Mouse (Mus musculus): ENCODE measurements around the gene Zfp316. TPM values are rescaled to one million over a fixed set of nuclear protein-coding genes. Genes with fewer than 3 reads are reported as not detected.

The Zfp316 gene
- polyA plus RNA-seq, 1 experiment from 2014 or later, result 1.5 TPM

DNA sequence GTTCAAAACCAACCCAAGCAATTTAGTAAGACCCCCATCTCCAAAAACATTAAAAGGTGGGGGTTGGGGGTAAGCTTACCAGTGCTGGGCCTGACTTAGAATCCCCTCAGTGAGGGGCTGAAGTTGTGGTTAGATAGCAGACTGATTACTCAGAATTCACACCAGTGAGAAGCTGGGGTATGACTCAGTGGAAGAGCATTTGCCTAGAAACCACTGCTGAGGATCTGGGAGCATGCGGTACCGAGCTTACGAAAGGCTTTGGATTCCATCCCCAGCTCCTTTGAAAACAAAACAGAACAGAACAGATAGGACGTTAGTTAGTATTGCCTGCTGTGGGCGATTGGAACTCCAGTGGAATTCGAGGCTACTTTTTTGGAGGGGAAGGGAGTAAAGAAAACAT, 1.8 kb upstream of the Zfp316 start:
- 65% methylated on average over 6 of the region's 6 CpGs for WGBS
- Histone ChIP-seq H3K4me1 (ENCODE audit: control insufficient read depth, insufficient read depth, low read length) (peaks cover 14% of the 10 kb centered on the region), H3K4me3 (ENCODE audit: low read length) (no peak overlapping the region)

DNA sequence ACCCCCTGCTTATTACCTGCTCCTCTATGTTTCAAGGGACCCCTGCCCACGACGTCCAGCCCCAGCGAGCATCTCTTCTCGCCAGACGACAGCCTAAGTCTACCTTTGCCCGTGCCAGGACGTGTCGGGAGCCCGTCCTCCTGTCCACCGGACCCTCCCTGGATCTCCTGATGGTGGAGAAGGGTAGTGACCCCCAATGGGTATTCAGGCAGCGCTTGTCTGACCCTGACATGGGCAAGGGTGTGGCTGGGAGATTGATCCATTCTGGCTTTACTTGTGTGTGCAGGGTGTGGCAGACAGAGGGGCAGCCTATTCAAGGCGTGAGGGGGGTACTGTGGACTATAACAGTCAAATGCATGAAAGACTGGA, 313 bp upstream of the Zfp316 start:
- Histone ChIP-seq H3K4me3 (ENCODE audit: low read length) (peak overlapping the region; percentile 94), H3K9ac (ENCODE audit: low read length) (peak overlapping the region; percentile 90), H3K4me1 (ENCODE audit: control insufficient read depth, insufficient read depth, low read length) (peaks cover 14% of the 10 kb centered on the region), H3K9me3 (replicated peaks; ENCODE audit: control insufficient read depth, low read length) (no peaks in the 10 kb centered on the region), H3K27ac (ENCODE audit: low read length) (no peak overlapping the region), H3K27me3 (ENCODE audit: control insufficient read depth, insufficient read depth, low read length) (no peaks in the 10 kb centered on the region), H3K4me2 (ENCODE audit: low read depth, low read length) (peak overlapping the region; percentile 69), H3K36me3 (ENCODE audit: control insufficient read depth, insufficient read depth) (no peaks in the 10 kb centered on the region)
- 0 out of 2 replicates have a peak, but pooled peaks have one; percentile 8 for ATAC-seq (replicated peaks; ENCODE audit: extremely low read depth, insufficient read depth, low FRiP score)
- 4% methylated on average over 12 of the region's 12 CpGs for WGBS

More for the DNA sequence above, 1.8 kb upstream of the Zfp316 start:
- Histone ChIP-seq H3K27ac (ENCODE audit: low read length) (no peak overlapping the region), H3K36me3 (ENCODE audit: control insufficient read depth, insufficient read depth) (no peaks in the 10 kb centered on the region), H3K9ac (ENCODE audit: low read length) (no peak overlapping the region), H3K4me2 (ENCODE audit: low read depth, low read length) (no peak overlapping the region), H3K27me3 (ENCODE audit: control insufficient read depth, insufficient read depth, low read length) (no peaks in the 10 kb centered on the region; the same call in none of the 2 replicates), H3K9me3 (replicated peaks; ENCODE audit: control insufficient read depth, low read length) (no peaks in the 10 kb centered on the region)
- ATAC-seq (replicated peaks; ENCODE audit: extremely low read depth, insufficient read depth, low FRiP score), result no peak

DNA sequence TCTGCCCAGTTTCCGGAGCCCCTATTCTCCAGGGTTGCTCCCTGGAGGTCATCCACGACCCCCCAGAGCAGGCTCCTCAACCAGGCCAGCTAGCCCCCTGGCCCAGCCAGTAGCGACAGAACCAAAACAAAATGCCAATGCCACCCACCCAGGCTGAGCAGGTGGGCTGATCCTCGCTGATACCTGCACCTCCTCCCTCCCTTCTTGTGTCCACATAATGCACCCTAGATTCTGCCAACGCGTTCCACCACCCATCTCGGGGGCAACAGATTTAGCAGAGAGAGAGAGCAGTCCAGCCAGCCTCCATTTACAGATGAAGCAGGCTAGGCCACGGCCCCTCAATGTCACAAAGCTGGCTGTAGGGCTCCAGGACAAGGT, 848 bp downstream of the Zfp316 start:
- Histone ChIP-seq H3K4me1 (ENCODE audit: control insufficient read depth, insufficient read depth, low read length) (peaks cover 14% of the 10 kb centered on the region), H3K9me3 (replicated peaks; ENCODE audit: control insufficient read depth, low read length) (no peaks in the 10 kb centered on the region), H3K36me3 (ENCODE audit: control insufficient read depth, insufficient read depth) (no peaks in the 10 kb centered on the region; the same call in 1 of the 2 replicates), H3K9ac (ENCODE audit: low read length) (peak overlapping the region; percentile 90), H3K4me2 (ENCODE audit: low read depth, low read length) (peak overlapping the region; percentile 69), H3K27ac (ENCODE audit: low read length) (no peak overlapping the region), H3K27me3 (ENCODE audit: control insufficient read depth, insufficient read depth, low read length) (no peaks in the 10 kb centered on the region), H3K4me3 (ENCODE audit: low read length) (peak overlapping the region; percentile 94)
- 28% methylated on average over 8 of the region's 8 CpGs for WGBS
- ATAC-seq (replicated peaks; ENCODE audit: extremely low read depth, insufficient read depth, low FRiP score), result no peak

DNA sequence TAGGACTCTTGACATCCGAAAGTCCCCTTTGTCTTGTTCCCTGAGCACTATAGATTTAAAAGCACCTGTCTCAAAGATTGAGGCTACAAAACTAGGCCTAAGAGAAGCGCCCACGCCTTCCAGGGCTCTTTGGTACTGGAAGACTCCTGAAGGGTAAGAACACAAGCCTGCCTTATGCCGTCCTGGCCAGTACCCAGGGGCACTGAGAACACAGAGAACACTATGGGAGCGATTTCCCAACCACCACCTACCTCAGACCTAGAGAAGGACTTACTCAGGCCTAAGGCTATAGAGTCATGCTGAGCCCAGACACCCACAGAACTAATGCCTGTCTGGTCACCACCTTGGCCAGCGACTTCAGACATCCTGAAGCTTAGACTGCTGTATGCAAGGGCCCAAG, 3.0 kb downstream of the Zfp316 start:
- peaks cover 8% of the 10 kb centered on the region; the same call in 1 of the 2 replicates for H3K36me3 ChIP-seq (ENCODE audit: control insufficient read depth, insufficient read depth)
- no peaks in the 10 kb centered on the region for H3K27me3 ChIP-seq (ENCODE audit: control insufficient read depth, insufficient read depth, low read length)
- WGBS, result 81% methylated on average over 6 of the region's 6 CpGs
- ATAC-seq (replicated peaks; ENCODE audit: extremely low read depth, insufficient read depth, low FRiP score), result no peak
- no peak overlapping the region for H3K4me2 ChIP-seq (ENCODE audit: low read depth, low read length)
- no peak overlapping the region for H3K9ac ChIP-seq (ENCODE audit: low read length)
- no peaks in the 10 kb centered on the region for H3K9me3 ChIP-seq (replicated peaks; ENCODE audit: control insufficient read depth, low read length)
- H3K4me3 ChIP-seq (ENCODE audit: low read length), result no peak overlapping the region
- no peak overlapping the region for H3K27ac ChIP-seq (ENCODE audit: low read length)
- peaks cover 14% of the 10 kb centered on the region for H3K4me1 ChIP-seq (ENCODE audit: control insufficient read depth, insufficient read depth, low read length)

DNA sequence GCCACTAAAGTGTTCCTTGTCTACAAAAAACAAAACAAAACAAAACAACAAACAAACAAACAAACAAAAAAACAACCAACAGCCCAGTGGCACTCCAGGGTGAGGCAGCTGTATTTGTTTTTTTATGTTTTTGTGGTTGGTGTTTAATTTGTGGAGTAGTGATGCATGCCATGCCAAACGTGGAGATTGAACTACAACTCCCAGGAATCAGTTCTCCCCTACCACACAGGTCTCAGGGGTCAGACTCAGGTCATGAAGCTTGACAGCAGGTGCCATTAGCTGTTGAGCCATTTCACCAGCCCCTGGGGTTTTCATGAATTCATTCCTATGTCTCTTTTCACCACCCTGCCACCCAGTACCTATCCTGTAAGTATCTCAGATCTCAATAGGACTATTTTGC, 4.4 kb downstream of the Zfp316 start:
- WGBS, result 56% methylated on average over 1 of the region's 1 CpGs
- Histone ChIP-seq H3K4me2 (ENCODE audit: low read depth, low read length) (no peak overlapping the region), H3K4me1 (ENCODE audit: control insufficient read depth, insufficient read depth, low read length) (peaks cover 10% of the 10 kb centered on the region), H3K27me3 (ENCODE audit: control insufficient read depth, insufficient read depth, low read length) (no peaks in the 10 kb centered on the region), H3K9me3 (replicated peaks; ENCODE audit: control insufficient read depth, low read length) (no peaks in the 10 kb centered on the region), H3K9ac (ENCODE audit: low read length) (no peak overlapping the region), H3K27ac (ENCODE audit: low read length) (no peak overlapping the region), H3K4me3 (ENCODE audit: low read length) (no peak overlapping the region), H3K36me3 (ENCODE audit: control insufficient read depth, insufficient read depth) (peaks cover 8% of the 10 kb centered on the region; the same call in 1 of the 2 replicates)
- no peak for ATAC-seq (replicated peaks; ENCODE audit: extremely low read depth, insufficient read depth, low FRiP score)

DNA sequence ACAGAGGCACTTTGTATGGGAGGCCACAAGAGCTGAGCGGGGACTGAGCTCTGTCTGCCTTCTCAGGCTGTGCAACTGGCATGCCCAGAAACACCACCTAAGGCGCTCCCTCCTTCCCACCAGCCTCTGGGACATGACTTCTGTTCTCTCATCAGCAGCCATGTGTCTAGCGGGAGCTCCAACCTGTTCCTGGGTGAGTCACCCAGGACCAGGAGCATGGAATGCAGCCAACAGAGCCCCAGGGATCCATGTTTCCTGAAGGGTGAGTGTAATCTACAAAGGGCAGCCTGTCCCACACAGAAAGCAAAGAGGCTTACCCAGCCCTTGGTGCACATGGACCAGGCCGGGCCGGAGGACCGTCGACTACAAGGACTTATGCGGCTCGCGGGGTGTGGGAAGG, 5.1 kb downstream of the Zfp316 start:
- Histone ChIP-seq H3K9me3 (replicated peaks; ENCODE audit: control insufficient read depth, low read length) (no peaks in the 10 kb centered on the region), H3K4me3 (ENCODE audit: low read length) (no peak overlapping the region), H3K4me2 (ENCODE audit: low read depth, low read length) (no peak overlapping the region), H3K9ac (ENCODE audit: low read length) (no peak overlapping the region), H3K27ac (ENCODE audit: low read length) (no peak overlapping the region), H3K4me1 (ENCODE audit: control insufficient read depth, insufficient read depth, low read length) (peaks cover 8% of the 10 kb centered on the region; the same call in 1 of the 2 replicates), H3K27me3 (ENCODE audit: control insufficient read depth, insufficient read depth, low read length) (no peaks in the 10 kb centered on the region), H3K36me3 (ENCODE audit: control insufficient read depth, insufficient read depth) (peaks cover 8% of the 10 kb centered on the region; the same call in 1 of the 2 replicates)
- 78% methylated on average over 10 of the region's 10 CpGs for WGBS
- ATAC-seq (replicated peaks; ENCODE audit: extremely low read depth, insufficient read depth, low FRiP score), result no peak

DNA sequence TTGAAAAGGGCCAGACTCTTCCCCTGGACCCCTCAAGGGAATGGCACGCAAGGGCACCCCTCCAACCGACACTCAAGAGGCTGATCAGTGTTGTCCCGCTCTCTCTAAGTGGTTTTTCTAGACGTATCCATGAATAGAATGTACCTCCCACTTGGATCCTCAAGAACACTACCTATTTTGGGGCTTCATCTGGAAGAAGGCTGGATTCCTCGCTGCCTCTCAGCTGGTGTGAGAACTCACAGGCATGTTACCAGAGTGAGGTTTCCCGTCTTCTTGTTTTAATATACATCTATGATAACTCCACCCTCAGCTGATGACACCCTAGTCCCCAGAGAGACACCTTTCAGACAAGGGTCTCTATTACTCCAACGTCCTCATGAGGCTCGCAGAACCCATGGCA, 8.2 kb downstream of the Zfp316 start:
- no peak overlapping the region for H3K4me2 ChIP-seq (ENCODE audit: low read depth, low read length)

DNA sequence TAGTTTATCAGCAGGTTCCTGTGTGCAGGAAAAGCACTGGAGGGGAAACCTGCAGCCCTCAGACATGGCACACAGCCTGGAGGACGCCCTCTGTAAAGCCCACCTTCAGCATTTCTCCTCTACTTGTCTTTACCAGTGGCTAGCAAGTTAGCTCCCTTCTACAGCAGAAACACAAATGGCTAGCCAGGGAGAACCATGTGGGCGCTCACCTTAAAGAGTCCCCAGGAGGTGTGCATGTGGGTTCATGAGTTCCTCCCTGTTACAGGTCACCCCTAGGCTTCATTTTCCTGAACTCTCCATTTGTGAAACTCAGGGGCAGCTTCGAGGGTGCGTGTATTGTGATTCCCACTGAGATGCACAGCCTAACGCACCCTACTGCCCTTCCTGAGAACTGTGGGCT, 14.0 kb downstream of the Zfp316 start:
- WGBS, result 91% methylated on average over 5 of the region's 5 CpGs
- no peaks in the 10 kb centered on the region; the same call in 1 of the 2 replicates for H3K36me3 ChIP-seq (ENCODE audit: control insufficient read depth, insufficient read depth)
- H3K9ac ChIP-seq (ENCODE audit: low read length), result no peak overlapping the region
- no peak overlapping the region for H3K27ac ChIP-seq (ENCODE audit: low read length)
- H3K4me2 ChIP-seq (ENCODE audit: low read depth, low read length), result no peak overlapping the region
- no peak overlapping the region for H3K4me3 ChIP-seq (ENCODE audit: low read length)
- H3K4me1 ChIP-seq (ENCODE audit: control insufficient read depth, insufficient read depth, low read length), result peaks cover 11% of the 10 kb centered on the region
- peaks cover 73% of the 10 kb centered on the region for H3K27me3 ChIP-seq (ENCODE audit: control insufficient read depth, insufficient read depth, low read length)
- ATAC-seq (replicated peaks; ENCODE audit: extremely low read depth, insufficient read depth, low FRiP score), result no peak
- H3K9me3 ChIP-seq (replicated peaks; ENCODE audit: control insufficient read depth, low read length), result no peaks in the 10 kb centered on the region

More for the DNA sequence above, 8.2 kb downstream of the Zfp316 start:
- no peaks in the 10 kb centered on the region for H3K4me1 ChIP-seq (ENCODE audit: control insufficient read depth, insufficient read depth, low read length)
- ATAC-seq (replicated peaks; ENCODE audit: extremely low read depth, insufficient read depth, low FRiP score), result no peak
- no peaks in the 10 kb centered on the region for H3K9me3 ChIP-seq (replicated peaks; ENCODE audit: control insufficient read depth, low read length)
- H3K27me3 ChIP-seq (ENCODE audit: control insufficient read depth, insufficient read depth, low read length), result peaks cover 15% of the 10 kb centered on the region
- no peak overlapping the region for H3K4me3 ChIP-seq (ENCODE audit: low read length)
- H3K9ac ChIP-seq (ENCODE audit: low read length), result no peak overlapping the region
- H3K27ac ChIP-seq (ENCODE audit: low read length), result no peak overlapping the region
- WGBS, result 80% methylated on average over 8 of the region's 8 CpGs
- H3K36me3 ChIP-seq (ENCODE audit: control insufficient read depth, insufficient read depth), result peaks cover 8% of the 10 kb centered on the region; the same call in 1 of the 2 replicates

DNA sequence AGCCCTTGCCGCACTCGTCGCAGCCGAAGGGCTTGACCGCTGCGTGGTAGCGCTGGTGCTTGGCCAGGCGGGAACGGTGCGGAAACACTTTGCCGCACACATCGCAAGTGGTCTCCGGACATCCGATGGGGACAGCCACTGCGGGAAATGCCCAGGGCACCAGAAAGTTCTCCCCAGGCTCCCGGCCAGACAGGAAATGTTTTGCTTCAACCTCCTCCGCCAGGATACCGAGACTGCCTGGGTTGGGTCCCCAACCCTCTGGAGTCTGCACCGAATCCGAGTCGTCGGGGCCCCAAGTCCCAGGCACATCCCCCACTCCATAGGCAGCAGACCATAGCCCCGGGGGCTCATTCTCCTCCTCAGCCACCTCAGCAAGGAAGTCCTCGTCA, 14.7 kb downstream of the Zfp316 start:
- peak overlapping the region; percentile 48; the same call in 1 of the 2 replicates for H3K4me3 ChIP-seq (ENCODE audit: low read length)
- H3K27me3 ChIP-seq (ENCODE audit: control insufficient read depth, insufficient read depth, low read length), result peaks cover 73% of the 10 kb centered on the region
- no peaks in the 10 kb centered on the region; the same call in 1 of the 2 replicates for H3K36me3 ChIP-seq (ENCODE audit: control insufficient read depth, insufficient read depth)
- no peaks in the 10 kb centered on the region for H3K9me3 ChIP-seq (replicated peaks; ENCODE audit: control insufficient read depth, low read length)
- no peak for ATAC-seq (replicated peaks; ENCODE audit: extremely low read depth, insufficient read depth, low FRiP score)
- no peak overlapping the region for H3K27ac ChIP-seq (ENCODE audit: low read length)
- no peak overlapping the region for H3K9ac ChIP-seq (ENCODE audit: low read length)
- H3K4me2 ChIP-seq (ENCODE audit: low read depth, low read length), result no peak overlapping the region
- H3K4me1 ChIP-seq (ENCODE audit: control insufficient read depth, insufficient read depth, low read length), result peaks cover 11% of the 10 kb centered on the region
- 34% methylated on average over 24 of the region's 24 CpGs for WGBS
